Mouse (Mus musculus) thymus, postnatal 14 days (tissue): ENCODE measurements around the gene Adck1.
"Not testable (repeated sequence)": the region's sequence is repeated elsewhere in the genome, so short reads cannot be mapped to it uniquely, and the experiment has no call there.

Experiments
- DNase-seq: peaks from one replicate; pipeline ENCODE4 v3.0.0; 2021

Gene Adck1

DNA sequence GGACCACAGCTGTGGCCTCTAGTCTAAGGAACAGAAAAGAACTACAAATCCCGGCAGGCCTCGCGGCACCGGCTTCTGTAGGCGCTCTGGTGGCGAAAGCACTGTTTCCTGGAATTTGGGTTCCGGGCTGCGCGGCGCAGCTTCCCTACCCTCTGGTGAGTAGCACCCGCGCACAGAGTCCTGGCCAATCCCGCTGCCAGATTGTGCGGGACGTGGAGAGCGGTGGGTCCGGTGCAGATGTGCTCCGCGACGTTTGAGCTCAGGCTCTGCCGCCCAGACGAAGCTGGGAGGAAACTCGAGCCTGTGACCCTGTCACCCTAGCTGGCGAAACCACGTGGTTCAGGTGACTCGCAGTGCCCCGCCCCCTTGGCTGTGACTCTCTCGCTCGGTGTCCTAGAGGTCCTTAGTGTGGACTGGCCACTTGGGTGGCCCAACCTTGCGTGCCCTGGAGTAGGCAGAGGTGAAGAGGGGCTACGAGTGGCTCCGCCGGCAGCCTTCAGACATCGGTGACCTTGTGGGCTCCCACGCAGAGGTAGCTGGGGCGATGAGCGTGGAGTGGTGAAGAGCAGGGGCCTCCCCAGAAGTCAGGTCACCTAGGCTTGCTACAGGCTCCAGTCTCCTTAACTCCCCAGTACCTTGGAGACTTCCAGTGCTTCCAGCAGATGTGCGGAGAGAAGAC is at the start of gene Adck1:
Adck1 (plus strand) TSS at position 114 of the 679 bp plus-strand sequence.
- DNase-seq = peak; percentile 91

- no peak for DNase-seq
These were observed 45.8 kb upstream of the Adck1 start for GRCm38 (mm10) chr12:88314556-88314955.

DNA sequence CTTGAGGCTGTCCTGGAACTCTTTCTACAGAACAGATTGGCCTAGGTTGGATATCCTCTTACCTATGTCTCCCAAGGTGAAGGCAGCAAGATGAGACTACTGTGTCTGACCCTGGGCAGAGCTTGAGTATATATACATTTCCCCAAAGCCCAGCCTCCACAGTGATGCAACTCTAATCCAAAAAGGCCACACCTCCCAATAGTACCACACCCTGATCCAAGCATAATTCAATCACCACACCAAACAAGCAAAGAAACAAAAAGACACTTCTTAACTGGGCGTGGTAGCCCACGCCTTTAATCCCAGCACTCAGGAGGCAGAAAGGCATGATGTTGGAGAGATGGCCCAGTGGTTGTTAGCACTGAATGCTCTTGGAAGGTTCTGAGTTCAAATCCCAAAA is 36.4 kb upstream of the Adck1 start, which contains the start of gene Gm5039:
Gm5039 (minus strand) TSS at position 101 of the 400 bp plus-strand sequence.
- DNase-seq = not testable (repeated sequence)

GRCm38 (mm10) chr12:88336662-88337413 is 23.5 kb upstream of the Adck1 start:
- DNase-seq = not testable (repeated sequence)

- DNase-seq = not testable (repeated sequence)
These were observed 19.1 kb upstream of the Adck1 start for GRCm38 (mm10) chr12:88341286-88341685.

DNA sequence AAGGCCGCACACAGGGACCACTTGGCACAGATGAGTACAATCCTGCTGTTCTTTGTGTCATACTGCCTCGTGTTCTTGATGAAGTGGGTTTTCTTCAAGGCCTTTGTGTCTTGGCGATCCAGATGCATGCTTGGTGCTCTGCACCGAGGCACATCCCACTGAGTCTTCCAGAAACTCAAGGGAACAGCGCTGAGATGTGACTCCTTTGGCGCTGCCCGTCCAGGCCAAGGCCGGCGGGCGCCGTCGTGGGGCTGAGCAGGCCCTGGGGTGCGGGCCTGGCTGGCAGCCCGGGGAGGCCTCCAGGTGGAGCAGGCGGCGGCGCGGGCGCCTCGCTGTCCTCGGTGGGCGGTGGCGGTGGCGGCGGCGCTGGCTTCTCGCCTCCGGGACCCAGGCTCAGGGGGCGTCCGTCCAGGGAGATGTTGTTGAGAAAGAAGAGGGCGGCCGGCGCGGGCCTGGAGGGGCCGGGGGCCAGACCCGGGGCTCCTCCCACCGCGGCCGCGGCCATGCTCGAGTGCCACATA is 6.1 kb upstream of the Adck1 start:
- DNase-seq = no peak

DNA sequence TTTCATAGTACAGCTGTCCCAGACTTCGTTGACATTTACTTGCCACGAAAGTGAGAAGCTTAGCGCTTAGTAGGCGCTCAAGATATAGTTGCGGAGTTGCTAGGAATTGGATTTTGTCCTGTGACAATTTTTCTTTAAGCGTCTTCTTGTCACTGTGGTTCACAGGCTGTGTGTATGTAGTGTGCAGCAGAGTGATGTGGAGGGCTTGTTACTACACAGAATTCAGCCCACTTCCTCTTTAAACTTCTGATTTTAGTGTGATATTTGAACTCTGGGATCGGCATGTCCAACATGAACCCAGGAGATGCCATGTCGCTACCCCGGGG is 729 bp downstream of the Adck1 start:
- DNase-seq = no peak

DNA sequence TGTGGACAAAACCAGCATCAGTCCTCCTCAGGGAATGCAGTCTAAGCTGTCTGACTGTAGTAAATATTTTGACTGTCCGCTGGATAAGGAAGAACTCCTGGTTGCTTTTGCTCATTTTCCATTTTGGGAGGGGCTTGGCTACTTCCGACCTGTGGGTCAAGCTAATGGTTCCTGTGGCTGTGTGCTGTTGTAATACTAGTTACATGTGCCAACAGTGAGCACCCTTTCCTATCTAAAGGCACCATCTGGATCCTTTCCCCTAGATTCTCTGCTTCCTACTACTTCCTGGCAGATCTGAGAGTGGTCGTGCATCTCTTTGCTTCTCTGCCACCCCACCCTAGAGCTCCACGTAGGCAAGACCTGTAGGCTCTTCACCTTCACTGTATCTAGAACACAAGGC is 7.3 kb downstream of the Adck1 start:
- DNase-seq = no peak

DNA sequence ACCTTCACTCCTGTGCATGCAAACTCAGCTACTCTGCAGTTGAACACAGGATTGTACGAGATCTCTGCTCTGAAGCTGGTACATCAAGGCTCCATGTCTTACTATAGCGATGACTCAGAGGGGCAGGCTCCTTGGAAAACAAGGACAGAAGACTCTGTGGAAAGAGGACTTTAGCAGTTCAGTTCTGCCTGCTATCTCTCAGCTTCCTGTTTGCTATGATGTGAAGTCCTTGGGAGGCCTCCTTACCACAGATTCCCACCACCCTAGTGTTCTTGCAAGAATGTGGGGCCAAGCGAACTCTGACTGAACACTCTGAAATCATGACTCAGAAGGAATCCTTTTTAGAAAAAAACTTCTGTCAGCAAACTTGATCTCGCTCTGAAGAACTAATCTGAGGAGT is 8.3 kb downstream of the Adck1 start:
- DNase-seq = no peak

- not testable (repeated sequence) for DNase-seq
These were observed 9.3 kb downstream of the Adck1 start for GRCm38 (mm10) chr12:88369690-88370089.

- DNase-seq = not testable (repeated sequence)
These were observed 10.0 kb downstream of the Adck1 start for GRCm38 (mm10) chr12:88370321-88370720.

- DNase-seq = no peak
These were observed 11.7 kb downstream of the Adck1 start for GRCm38 (mm10) chr12:88372018-88372417.

- DNase-seq = peak; percentile 14
These were observed 16.5 kb downstream of the Adck1 start for GRCm38 (mm10) chr12:88376820-88377219.

GRCm38 (mm10) chr12:88378256-88378655 is 17.9 kb downstream of the Adck1 start:
- DNase-seq = no peak

DNA sequence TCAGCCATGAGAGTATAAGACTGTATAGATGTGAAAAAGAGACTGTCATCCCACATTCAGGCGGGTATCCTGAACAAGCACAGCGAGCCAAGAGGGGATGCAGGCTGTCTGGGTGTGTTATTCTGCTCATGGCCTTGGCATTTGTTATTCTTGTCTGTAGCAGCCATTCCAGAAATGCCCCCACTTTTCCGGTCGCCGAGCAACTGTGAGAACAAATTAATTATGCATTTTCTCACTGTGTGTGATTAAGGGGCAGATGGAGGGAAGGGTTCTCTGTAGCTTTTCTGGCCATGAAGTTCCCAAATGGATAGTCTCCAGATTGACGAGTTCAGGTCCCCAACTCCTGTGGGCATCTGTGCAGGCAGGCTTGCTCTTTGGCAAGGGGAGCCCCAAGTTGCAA is 28.5 kb downstream of the Adck1 start:
- no peak for DNase-seq

DNA sequence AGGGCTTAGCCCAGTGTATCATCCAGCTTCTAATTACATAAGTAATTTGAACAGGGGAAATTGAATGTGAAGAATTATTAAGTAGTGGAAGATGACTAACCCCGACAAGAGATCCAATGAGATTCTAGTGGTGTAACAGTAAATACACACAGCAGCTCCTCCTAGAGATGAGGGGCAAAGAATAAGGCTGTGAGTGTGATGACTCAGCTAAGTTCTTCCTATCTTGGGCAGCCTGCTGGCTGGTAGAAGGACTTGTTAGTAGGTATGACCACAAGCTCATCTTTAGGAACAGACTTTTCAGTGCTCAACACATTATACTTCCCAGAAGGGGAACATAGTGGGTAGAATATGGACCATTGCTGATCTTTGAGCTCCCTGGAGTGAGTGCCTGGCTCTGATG is 38.3 kb downstream of the Adck1 start:
- no peak for DNase-seq

DNA sequence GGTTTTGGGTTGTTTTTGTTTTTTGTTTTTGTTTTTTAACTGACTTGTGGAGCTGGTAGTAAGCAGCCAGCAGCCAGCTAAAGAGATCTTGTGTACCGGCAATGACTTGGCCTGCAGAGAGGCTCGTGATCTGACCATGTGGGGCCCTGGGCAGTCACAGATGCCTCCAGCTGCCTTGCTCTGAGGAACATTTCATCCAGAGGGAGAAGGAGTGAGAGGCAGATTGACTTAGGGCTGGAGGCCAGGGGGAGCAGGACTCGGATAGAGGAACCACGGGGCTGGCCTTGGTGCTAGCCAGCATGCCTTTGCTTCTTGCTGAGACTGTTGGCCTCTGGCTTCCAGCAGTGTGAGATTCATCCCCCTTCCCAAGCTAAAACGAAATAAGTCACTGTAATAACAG is 43.2 kb downstream of the Adck1 start:
- DNase-seq = no peak

GRCm38 (mm10) chr12:88405113-88405512 is 44.8 kb downstream of the Adck1 start:
- peak; percentile 63 for DNase-seq

GRCm38 (mm10) chr12:88407996-88408322 is 47.6 kb downstream of the Adck1 start:
- DNase-seq = no peak

- DNase-seq = no peak
These were observed 48.1 kb downstream of the Adck1 start for GRCm38 (mm10) chr12:88408323-88409047.

DNA sequence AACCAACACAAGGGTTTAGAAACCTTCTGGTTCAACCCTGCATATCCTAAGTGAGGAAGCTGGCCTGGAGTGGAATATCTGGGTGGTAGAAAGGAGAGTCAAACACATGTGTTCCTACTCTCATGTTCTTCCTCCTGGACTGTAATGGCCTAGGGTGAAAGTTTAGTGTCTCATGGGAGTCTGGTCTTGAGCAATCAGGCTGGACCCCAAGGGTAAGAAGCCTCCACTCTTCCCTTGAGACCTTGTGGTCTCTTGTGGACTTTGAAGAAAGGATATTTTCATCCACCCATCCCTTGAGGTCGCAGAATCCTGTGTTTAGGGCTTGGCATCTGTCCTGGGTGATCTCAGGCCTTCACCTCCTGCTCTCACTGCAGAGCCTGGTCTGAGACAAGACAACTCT is 52.9 kb downstream of the Adck1 start:
- no peak for DNase-seq

DNA sequence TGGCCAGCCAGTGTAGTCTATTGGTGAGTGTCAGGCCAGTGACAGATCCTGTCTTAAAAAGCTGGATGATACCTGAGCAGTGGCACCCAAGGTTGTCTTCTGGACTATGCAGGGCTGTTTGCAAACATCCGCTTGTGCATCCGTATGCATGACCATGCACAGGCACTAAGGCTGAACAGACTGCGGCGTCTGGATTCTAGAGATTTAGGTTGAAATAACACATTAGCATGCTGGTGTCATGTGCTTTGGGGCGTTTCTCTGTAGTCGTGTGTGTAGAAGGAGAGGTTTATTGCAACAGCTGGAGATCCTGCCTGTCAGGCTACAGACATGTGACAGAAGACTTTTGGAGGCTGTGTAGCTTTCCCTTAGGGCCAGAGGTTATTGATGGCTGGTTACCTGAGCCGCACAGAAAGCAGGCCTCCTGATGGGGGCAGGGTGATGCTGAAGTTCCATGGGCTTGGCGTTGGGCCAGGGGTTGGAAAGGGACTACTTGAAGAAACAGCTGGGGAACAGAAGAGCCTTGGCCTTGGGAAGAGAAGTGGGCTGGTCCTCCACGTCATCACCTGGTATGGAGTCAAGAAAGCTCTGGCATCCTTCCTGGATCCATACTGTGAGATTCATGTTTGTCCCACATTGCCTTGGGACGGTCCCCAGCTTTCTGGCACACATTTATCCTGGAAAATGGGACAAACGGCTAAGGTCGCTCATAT is 59.7 kb downstream of the Adck1 start:
- no peak for DNase-seq

- no peak for DNase-seq
These were observed 66.6 kb downstream of the Adck1 start for GRCm38 (mm10) chr12:88426926-88427325.
